Mouse (Mus musculus): ENCODE data around the gene Micu2.

DNA sequence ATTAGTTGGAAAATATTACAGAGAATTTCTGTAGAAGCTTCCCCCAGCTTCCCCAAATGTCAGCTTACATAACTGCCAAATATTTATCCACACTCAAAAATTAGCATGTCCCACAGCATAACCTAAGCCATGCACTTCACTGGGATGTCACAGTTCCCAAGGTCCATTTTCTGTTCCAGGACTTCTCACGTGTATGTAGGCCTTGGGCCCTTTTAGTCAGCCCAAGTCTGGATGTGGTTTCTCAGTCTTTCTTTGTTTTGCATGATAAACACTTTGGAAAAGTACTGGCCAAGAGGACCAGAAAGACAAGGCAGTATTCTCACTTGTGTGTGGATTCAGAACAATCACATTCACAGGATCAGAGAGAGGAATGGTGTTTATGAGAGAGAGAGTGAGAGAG, 97.1 kb downstream of the Micu2 start:
- TF ChIP-seq CTCF (IDR thresholded peaks at IDR 0.05; ENCODE audit: low read depth, low read length) (no peak), POLR2A (IDR thresholded peaks at IDR 0.05; ENCODE audit: insufficient read depth, low read length) (no peak)
